Mouse (Mus musculus): ENCODE results near the gene Olfr199. TPM values are rescaled to one million over a fixed set of nuclear protein-coding genes. Genes with fewer than 3 reads are reported as not detected.
"Not testable (repeated sequence)": the region's sequence is repeated elsewhere in the genome, so short reads cannot be mapped to it uniquely, and the experiment has no call there.

The Olfr199 gene
- not detected in 2 replicates for polyA plus RNA-seq (2015; fragmentation: Nextera tagmentation; extraction: Ambion mirVana)

- not testable (repeated sequence) for H3K36me3 ChIP-seq, H3K9me3 ChIP-seq
- WGBS, result 61% methylated on average over 1 of the region's 1 CpGs
Observed at GRCm38 (mm10) chr16:59219667-59220066, at the start of gene Olfr199. Gene Olfr199, minus strand, starts transcription at chr16:59219767.

GRCm38 (mm10) chr16:59269097-59269496, 49.5 kb upstream of the Olfr199 start:
- H3K27ac ChIP-seq; H3K4me2 ChIP-seq; H3K4me3 ChIP-seq (replicated peaks); H3K9ac ChIP-seq; H3K27me3 ChIP-seq (replicated peaks); H3K36me3 ChIP-seq; H3K4me1 ChIP-seq; H3K9me3 ChIP-seq; ATAC-seq (ENCODE audit: insufficient read depth, low FRiP score, low read depth): not testable (repeated sequence)
- 73% methylated on average over 4 of the region's 4 CpGs for WGBS

More at GRCm38 (mm10) chr16:59219667-59220066, at the start of gene Olfr199:
- not testable (repeated sequence) for H3K9ac ChIP-seq; ATAC-seq (ENCODE audit: insufficient read depth, low FRiP score, low read depth); H3K27ac ChIP-seq; H3K4me1 ChIP-seq; H3K4me3 ChIP-seq (replicated peaks); H3K27me3 ChIP-seq (replicated peaks); H3K4me2 ChIP-seq

GRCm38 (mm10) chr16:59249684-59250083, 30.1 kb upstream of the Olfr199 start:
- H3K27me3 ChIP-seq (replicated peaks), result no peaks in the 10 kb centered on the region
- H3K9ac ChIP-seq, result no peak overlapping the region
- no peaks in the 10 kb centered on the region for H3K36me3 ChIP-seq
- 84% methylated on average over 17 of the region's 17 CpGs for WGBS
- H3K27ac ChIP-seq, result no peak overlapping the region
- no peaks in the 10 kb centered on the region for H3K9me3 ChIP-seq
- no peak for ATAC-seq (ENCODE audit: insufficient read depth, low FRiP score, low read depth)
- H3K4me2 ChIP-seq, result no peak overlapping the region
- H3K4me1 ChIP-seq, result no peaks in the 10 kb centered on the region
- H3K4me3 ChIP-seq (replicated peaks), result no peak overlapping the region

- not testable (repeated sequence) for ATAC-seq (ENCODE audit: insufficient read depth, low FRiP score, low read depth); H3K4me2 ChIP-seq; H3K9me3 ChIP-seq; H3K27me3 ChIP-seq (replicated peaks); H3K4me1 ChIP-seq; H3K36me3 ChIP-seq; H3K27ac ChIP-seq; H3K4me3 ChIP-seq (replicated peaks); H3K9ac ChIP-seq
- WGBS, result 80% methylated on average over 3 of the region's 3 CpGs
Observed at GRCm38 (mm10) chr16:59217861-59218260, 1.7 kb downstream of the Olfr199 start.

GRCm38 (mm10) chr16:59203433-59203832, 16.1 kb downstream of the Olfr199 start, which contains the start of gene Olfr198:
Gene Olfr198, minus strand, starts transcription at chr16:59203533.
- ATAC-seq (ENCODE audit: insufficient read depth, low FRiP score, low read depth); H3K9ac ChIP-seq; H3K4me3 ChIP-seq (replicated peaks); H3K9me3 ChIP-seq; H3K36me3 ChIP-seq; H3K4me2 ChIP-seq; H3K27ac ChIP-seq; H3K27me3 ChIP-seq (replicated peaks); H3K4me1 ChIP-seq: not testable (repeated sequence)
- WGBS, result 54% methylated on average over 1 of the region's 1 CpGs

GRCm38 (mm10) chr16:59170354-59170753, 49.2 kb downstream of the Olfr199 start, which contains the start of gene Olfr196:
Gene Olfr196, minus strand, starts transcription at chr16:59170454.
- Histone ChIP-seq H3K9me3 (no peaks in the 10 kb centered on the region), H3K4me3 (replicated peaks) (no peak within 1 kb of the TSS), H3K27ac (no peak within 1 kb of the TSS), H3K4me2 (no peak within 1 kb of the TSS), H3K27me3 (replicated peaks) (no peaks in the 10 kb centered on the region), H3K4me1 (no peaks in the 10 kb centered on the region), H3K9ac (no peak within 1 kb of the TSS), H3K36me3 (no peaks in the 10 kb centered on the region)
- ATAC-seq (ENCODE audit: insufficient read depth, low FRiP score, low read depth), result no peak
- 72% methylated on average over 3 of the region's 3 CpGs for WGBS

Other genes with a start within 250 kb of the Olfr199 start
- not detected in 2 replicates for gene Olfr183, start 224.4 kb downstream of the Olfr199 start, polyA plus RNA-seq (2015; fragmentation: Nextera tagmentation; extraction: Ambion mirVana)
- 0.13 and 0.35 TPM in 2 replicates for gene Olfr186, start 189.5 kb downstream of the Olfr199 start, polyA plus RNA-seq (2015; fragmentation: Nextera tagmentation; extraction: Ambion mirVana)
- 0.10 TPM in 1 of 2 replicates, not detected in the other for gene Olfr187, start 180.0 kb downstream of the Olfr199 start, polyA plus RNA-seq (2015; fragmentation: Nextera tagmentation; extraction: Ambion mirVana)
- gene Olfr190, start 141.8 kb downstream of the Olfr199 start, polyA plus RNA-seq (2015; fragmentation: Nextera tagmentation; extraction: Ambion mirVana), result not detected in 2 replicates
- not detected in 2 replicates for gene Olfr191, start 129.9 kb downstream of the Olfr199 start, polyA plus RNA-seq (2015; fragmentation: Nextera tagmentation; extraction: Ambion mirVana)
- not detected in 2 replicates for gene Olfr193, start 107.9 kb downstream of the Olfr199 start, polyA plus RNA-seq (2015; fragmentation: Nextera tagmentation; extraction: Ambion mirVana)
- not detected in 2 replicates for gene Olfr194, start 98.7 kb downstream of the Olfr199 start, polyA plus RNA-seq (2015; fragmentation: Nextera tagmentation; extraction: Ambion mirVana)
- gene Olfr195, start 72.7 kb downstream of the Olfr199 start, polyA plus RNA-seq (2015; fragmentation: Nextera tagmentation; extraction: Ambion mirVana), result not detected in 2 replicates
- not detected in 2 replicates for gene Olfr196, start 49.3 kb downstream of the Olfr199 start, polyA plus RNA-seq (2015; fragmentation: Nextera tagmentation; extraction: Ambion mirVana)
- not detected in 2 replicates for gene Olfr198, start 16.2 kb downstream of the Olfr199 start, polyA plus RNA-seq (2015; fragmentation: Nextera tagmentation; extraction: Ambion mirVana)
- gene Olfr201, start 52.9 kb upstream of the Olfr199 start, polyA plus RNA-seq (2015; fragmentation: Nextera tagmentation; extraction: Ambion mirVana), result not detected in 2 replicates
- gene Olfr202, start 67.0 kb upstream of the Olfr199 start, polyA plus RNA-seq (2015; fragmentation: Nextera tagmentation; extraction: Ambion mirVana), result not detected in 2 replicates
- gene Olfr203, start 79.1 kb upstream of the Olfr199 start, polyA plus RNA-seq (2015; fragmentation: Nextera tagmentation; extraction: Ambion mirVana), result not detected in 2 replicates
- not detected in 2 replicates for gene Olfr204, start 98.5 kb upstream of the Olfr199 start, polyA plus RNA-seq (2015; fragmentation: Nextera tagmentation; extraction: Ambion mirVana)
- gene Olfr205, start 111.4 kb upstream of the Olfr199 start, polyA plus RNA-seq (2015; fragmentation: Nextera tagmentation; extraction: Ambion mirVana), result not detected in 2 replicates
- not detected in 2 replicates for gene Olfr206, start 129.5 kb upstream of the Olfr199 start, polyA plus RNA-seq (2015; fragmentation: Nextera tagmentation; extraction: Ambion mirVana)
- gene Olfr209, start 144.2 kb upstream of the Olfr199 start, polyA plus RNA-seq (2015; fragmentation: Nextera tagmentation; extraction: Ambion mirVana), result not detected in 2 replicates
- gene Gabrr3, start 187.6 kb upstream of the Olfr199 start, polyA plus RNA-seq (2015; fragmentation: Nextera tagmentation; extraction: Ambion mirVana), result not detected in 2 replicates